Mouse (Mus musculus): ENCODE data around the gene Dusp2. TPM values are rescaled to one million over a fixed set of nuclear protein-coding genes. Genes with fewer than 3 reads are reported as not detected.

Gene Dusp2
- polyA plus RNA-seq, 1 experiment from 2014 or later, result 2.2 TPM

GRCm38 (mm10) chr2:127333945-127334603, 1.9 kb upstream of the Dusp2 start:
- Histone ChIP-seq H3K27ac (ENCODE audit: low read length) (no peak overlapping the region), H3K9me3 (replicated peaks; ENCODE audit: control insufficient read depth, low read length) (no peaks in the 10 kb centered on the region), H3K4me2 (ENCODE audit: low read depth, low read length) (no peak overlapping the region), H3K36me3 (ENCODE audit: control insufficient read depth, insufficient read depth) (no peaks in the 10 kb centered on the region), H3K4me1 (ENCODE audit: control insufficient read depth, low read depth, low read length) (peaks cover 12% of the 10 kb centered on the region), H3K9ac (ENCODE audit: low read depth, low read length) (no peak overlapping the region), H3K4me3 (ENCODE audit: low read depth, low read length) (no peak overlapping the region), H3K27me3 (ENCODE audit: control insufficient read depth, insufficient read depth, low read depth, low read length) (peaks cover 31% of the 10 kb centered on the region)
- ATAC-seq (ENCODE audit: low read depth), result no peak
- 33% methylated on average over 5 of the region's 5 CpGs for WGBS (ENCODE audit: insufficient replicate concordance)

- H3K9me3 ChIP-seq (replicated peaks; ENCODE audit: control insufficient read depth, low read length), result no peaks in the 10 kb centered on the region
- no peak overlapping the region; the same call in 1 of the 2 replicates for H3K27ac ChIP-seq (ENCODE audit: low read length)
- ATAC-seq (ENCODE audit: low read depth), result 0 out of 2 replicates have a peak, but pooled peaks have one; percentile 4
- H3K36me3 ChIP-seq (ENCODE audit: control insufficient read depth, insufficient read depth), result no peaks in the 10 kb centered on the region
- 14% methylated on average over 11 of the region's 11 CpGs for WGBS (ENCODE audit: insufficient replicate concordance)
- H3K4me3 ChIP-seq (ENCODE audit: low read depth, low read length), result no peak overlapping the region
- H3K27me3 ChIP-seq (ENCODE audit: control insufficient read depth, insufficient read depth, low read depth, low read length), result peaks cover 31% of the 10 kb centered on the region
- peak overlapping the region; percentile 76 for H3K4me2 ChIP-seq (ENCODE audit: low read depth, low read length)
- peaks cover 12% of the 10 kb centered on the region for H3K4me1 ChIP-seq (ENCODE audit: control insufficient read depth, low read depth, low read length)
- no peak overlapping the region for H3K9ac ChIP-seq (ENCODE audit: low read depth, low read length)
These were observed 849 bp upstream of the Dusp2 start for GRCm38 (mm10) chr2:127335078-127335541.

GRCm38 (mm10) chr2:127336497-127336832, 506 bp downstream of the Dusp2 start:
- H3K27ac ChIP-seq (ENCODE audit: low read length), result no peak overlapping the region
- H3K27me3 ChIP-seq (ENCODE audit: control insufficient read depth, insufficient read depth, low read depth, low read length), result peaks cover 31% of the 10 kb centered on the region
- peak overlapping the region; percentile 76 for H3K4me2 ChIP-seq (ENCODE audit: low read depth, low read length)
- H3K4me3 ChIP-seq (ENCODE audit: low read depth, low read length), result peak overlapping the region; percentile 61
- no peaks in the 10 kb centered on the region for H3K36me3 ChIP-seq (ENCODE audit: control insufficient read depth, insufficient read depth)
- peak overlapping the region; percentile 43 for H3K9ac ChIP-seq (ENCODE audit: low read depth, low read length)
- WGBS (ENCODE audit: insufficient replicate concordance), result under 1% methylated on average over 26 of the region's 33 CpGs
- ATAC-seq (ENCODE audit: low read depth), result no peak
- H3K9me3 ChIP-seq (replicated peaks; ENCODE audit: control insufficient read depth, low read length), result no peaks in the 10 kb centered on the region
- H3K4me1 ChIP-seq (ENCODE audit: control insufficient read depth, low read depth, low read length), result peaks cover 12% of the 10 kb centered on the region

GRCm38 (mm10) chr2:127336885-127337284, 926 bp downstream of the Dusp2 start:
- Histone ChIP-seq H3K27me3 (ENCODE audit: control insufficient read depth, insufficient read depth, low read depth, low read length) (peaks cover 31% of the 10 kb centered on the region), H3K4me1 (ENCODE audit: control insufficient read depth, low read depth, low read length) (peaks cover 12% of the 10 kb centered on the region), H3K36me3 (ENCODE audit: control insufficient read depth, insufficient read depth) (no peaks in the 10 kb centered on the region), H3K9me3 (replicated peaks; ENCODE audit: control insufficient read depth, low read length) (no peaks in the 10 kb centered on the region), H3K4me3 (ENCODE audit: low read depth, low read length) (peak overlapping the region; percentile 61), H3K27ac (ENCODE audit: low read length) (no peak overlapping the region), H3K9ac (ENCODE audit: low read depth, low read length) (no peak overlapping the region), H3K4me2 (ENCODE audit: low read depth, low read length) (peak overlapping the region; percentile 76)
- WGBS (ENCODE audit: insufficient replicate concordance), result 8% methylated on average over 5 of the region's 5 CpGs
- no peak for ATAC-seq (ENCODE audit: low read depth)

GRCm38 (mm10) chr2:127337531-127337930, 1.6 kb downstream of the Dusp2 start:
- Histone ChIP-seq H3K9me3 (replicated peaks; ENCODE audit: control insufficient read depth, low read length) (no peaks in the 10 kb centered on the region), H3K36me3 (ENCODE audit: control insufficient read depth, insufficient read depth) (no peaks in the 10 kb centered on the region), H3K27me3 (ENCODE audit: control insufficient read depth, insufficient read depth, low read depth, low read length) (peaks cover 31% of the 10 kb centered on the region), H3K4me1 (ENCODE audit: control insufficient read depth, low read depth, low read length) (peaks cover 12% of the 10 kb centered on the region), H3K9ac (ENCODE audit: low read depth, low read length) (no peak overlapping the region), H3K4me3 (ENCODE audit: low read depth, low read length) (peak overlapping the region; percentile 61), H3K4me2 (ENCODE audit: low read depth, low read length) (peak overlapping the region; percentile 34), H3K27ac (ENCODE audit: low read length) (no peak overlapping the region)
- WGBS (ENCODE audit: insufficient replicate concordance), result 10% methylated on average over 11 of the region's 11 CpGs
- ATAC-seq (ENCODE audit: low read depth), result no peak

GRCm38 (mm10) chr2:127338012-127338411, 2.1 kb downstream of the Dusp2 start:
- 39% methylated on average over 7 of the region's 7 CpGs for WGBS (ENCODE audit: insufficient replicate concordance)
- H3K9ac ChIP-seq (ENCODE audit: low read depth, low read length), result no peak overlapping the region
- H3K36me3 ChIP-seq (ENCODE audit: control insufficient read depth, insufficient read depth), result no peaks in the 10 kb centered on the region
- ATAC-seq (ENCODE audit: low read depth), result no peak
- no peak overlapping the region for H3K27ac ChIP-seq (ENCODE audit: low read length)
- H3K4me2 ChIP-seq (ENCODE audit: low read depth, low read length), result peak overlapping the region; percentile 34
- H3K9me3 ChIP-seq (replicated peaks; ENCODE audit: control insufficient read depth, low read length), result no peaks in the 10 kb centered on the region
- peaks cover 31% of the 10 kb centered on the region for H3K27me3 ChIP-seq (ENCODE audit: control insufficient read depth, insufficient read depth, low read depth, low read length)
- H3K4me3 ChIP-seq (ENCODE audit: low read depth, low read length), result no peak overlapping the region
- peaks cover 12% of the 10 kb centered on the region for H3K4me1 ChIP-seq (ENCODE audit: control insufficient read depth, low read depth, low read length)

GRCm38 (mm10) chr2:127338416-127338815, 2.5 kb downstream of the Dusp2 start, which contains the start of gene Astl:
Gene Astl, plus strand, starts transcription at chr2:127338639.
- Histone ChIP-seq H3K4me3 (ENCODE audit: low read depth, low read length) (peak within 1 kb of the TSS; percentile 61), H3K27me3 (ENCODE audit: control insufficient read depth, insufficient read depth, low read depth, low read length) (peaks cover 31% of the 10 kb centered on the region)

GRCm38 (mm10) chr2:127338833-127339232, 2.9 kb downstream of the Dusp2 start:
- no peak overlapping the region for H3K4me3 ChIP-seq (ENCODE audit: low read depth, low read length)
- peaks cover 12% of the 10 kb centered on the region for H3K4me1 ChIP-seq (ENCODE audit: control insufficient read depth, low read depth, low read length)
- H3K9me3 ChIP-seq (replicated peaks; ENCODE audit: control insufficient read depth, low read length), result no peaks in the 10 kb centered on the region
- peaks cover 31% of the 10 kb centered on the region for H3K27me3 ChIP-seq (ENCODE audit: control insufficient read depth, insufficient read depth, low read depth, low read length)
- no peaks in the 10 kb centered on the region for H3K36me3 ChIP-seq (ENCODE audit: control insufficient read depth, insufficient read depth)
- WGBS (ENCODE audit: insufficient replicate concordance), result 54% methylated on average over 4 of the region's 4 CpGs
- H3K9ac ChIP-seq (ENCODE audit: low read depth, low read length), result no peak overlapping the region
- H3K27ac ChIP-seq (ENCODE audit: low read length), result no peak overlapping the region
- no peak overlapping the region for H3K4me2 ChIP-seq (ENCODE audit: low read depth, low read length)
- ATAC-seq (ENCODE audit: low read depth), result no peak

More at GRCm38 (mm10) chr2:127338416-127338815, 2.5 kb downstream of the Dusp2 start, which contains the start of gene Astl:
- Histone ChIP-seq H3K36me3 (ENCODE audit: control insufficient read depth, insufficient read depth) (no peaks in the 10 kb centered on the region), H3K27ac (ENCODE audit: low read length) (no peak within 1 kb of the TSS), H3K4me1 (ENCODE audit: control insufficient read depth, low read depth, low read length) (peaks cover 12% of the 10 kb centered on the region), H3K9ac (ENCODE audit: low read depth, low read length) (no peak within 1 kb of the TSS), H3K4me2 (ENCODE audit: low read depth, low read length) (peak within 1 kb of the TSS; percentile 34), H3K9me3 (replicated peaks; ENCODE audit: control insufficient read depth, low read length) (no peaks in the 10 kb centered on the region)
- 47% methylated on average over 4 of the region's 4 CpGs for WGBS (ENCODE audit: insufficient replicate concordance)
- no peak for ATAC-seq (ENCODE audit: low read depth)

GRCm38 (mm10) chr2:127339262-127339661, 3.3 kb downstream of the Dusp2 start:
- Histone ChIP-seq H3K4me1 (ENCODE audit: control insufficient read depth, low read depth, low read length) (peaks cover 12% of the 10 kb centered on the region), H3K27me3 (ENCODE audit: control insufficient read depth, insufficient read depth, low read depth, low read length) (peaks cover 31% of the 10 kb centered on the region), H3K27ac (ENCODE audit: low read length) (no peak overlapping the region), H3K36me3 (ENCODE audit: control insufficient read depth, insufficient read depth) (no peaks in the 10 kb centered on the region), H3K9me3 (replicated peaks; ENCODE audit: control insufficient read depth, low read length) (no peaks in the 10 kb centered on the region), H3K9ac (ENCODE audit: low read depth, low read length) (no peak overlapping the region), H3K4me2 (ENCODE audit: low read depth, low read length) (no peak overlapping the region), H3K4me3 (ENCODE audit: low read depth, low read length) (no peak overlapping the region)
- WGBS (ENCODE audit: insufficient replicate concordance), result 60% methylated on average over 6 of the region's 6 CpGs
- ATAC-seq (ENCODE audit: low read depth), result no peak
